Mouse (Mus musculus): ENCODE measurements around the gene Dse. TPM values are rescaled to one million over a fixed set of nuclear protein-coding genes. Genes with fewer than 3 reads are reported as not detected.

Gene Dse
- polyA plus RNA-seq, 1 experiment from 2014 or later, result 39.0 TPM

- Histone ChIP-seq H3K4me1 (no peaks in the 10 kb centered on the region), H3K4me3 (no peak overlapping the region), H3K9ac (no peak overlapping the region), H3K27me3 (no peaks in the 10 kb centered on the region), H3K27ac (no peak overlapping the region), H3K9me3 (no peaks in the 10 kb centered on the region), H3K4me2 (no peak overlapping the region), H3K36me3 (peaks cover 7% of the 10 kb centered on the region)
- no peak for ATAC-seq (ENCODE audit: insufficient number of reproducible peaks, low FRiP score, low TSS enrichment, low read depth)
- 83% methylated on average over 2 of the region's 2 CpGs for WGBS
Measured at GRCm38 (mm10) chr10:34166971-34167370, 40.5 kb downstream of the Dse start.

- ATAC-seq (ENCODE audit: insufficient number of reproducible peaks, low FRiP score, low TSS enrichment, low read depth), result no peak
- H3K4me3 ChIP-seq, result no peak overlapping the region
- H3K9me3 ChIP-seq, result no peaks in the 10 kb centered on the region
- no peak overlapping the region for H3K9ac ChIP-seq
- H3K27me3 ChIP-seq, result no peaks in the 10 kb centered on the region
- peaks cover 35% of the 10 kb centered on the region for H3K36me3 ChIP-seq
- H3K27ac ChIP-seq, result no peak overlapping the region
- WGBS, result 67% methylated on average over 12 of the region's 12 CpGs
- H3K4me1 ChIP-seq, result no peaks in the 10 kb centered on the region
- H3K4me2 ChIP-seq, result no peak overlapping the region
Measured at GRCm38 (mm10) chr10:34155796-34156554, 51.5 kb downstream of the Dse start.

- no peak overlapping the region for H3K27ac ChIP-seq
- 0 out of 2 replicates have a peak, but pooled peaks cover 3% of the 10 kb centered on the region for H3K4me1 ChIP-seq
- peaks cover 23% of the 10 kb centered on the region for H3K36me3 ChIP-seq
- no peaks in the 10 kb centered on the region for H3K9me3 ChIP-seq
- H3K4me3 ChIP-seq, result no peak overlapping the region
- no peak for ATAC-seq (ENCODE audit: insufficient number of reproducible peaks, low FRiP score, low TSS enrichment, low read depth)
- H3K9ac ChIP-seq, result no peak overlapping the region
- WGBS, result 70% methylated on average over 3 of the region's 3 CpGs
- H3K27me3 ChIP-seq, result no peaks in the 10 kb centered on the region
- no peak overlapping the region for H3K4me2 ChIP-seq
Measured at GRCm38 (mm10) chr10:34151827-34152226, 55.7 kb downstream of the Dse start.

GRCm38 (mm10) chr10:34150454-34150853 lies 57.1 kb downstream of the Dse start:
- 45% methylated on average over 6 of the region's 6 CpGs for whole genome bisulfite sequencing
- no peak overlapping the region for H3K9ac ChIP-seq
- H3K27me3 ChIP-seq, result no peaks in the 10 kb centered on the region
- H3K9me3 ChIP-seq, result no peaks in the 10 kb centered on the region
- H3K27ac ChIP-seq, result peak overlapping the region; percentile 27
- H3K4me3 ChIP-seq, result no peak overlapping the region
- no peak for ATAC-seq (ENCODE audit: insufficient number of reproducible peaks, low FRiP score, low TSS enrichment, low read depth)
- H3K4me2 ChIP-seq, result no peak overlapping the region
- H3K4me1 ChIP-seq, result 0 out of 2 replicates have a peak, but pooled peaks cover 3% of the 10 kb centered on the region
- H3K36me3 ChIP-seq, result peaks cover 20% of the 10 kb centered on the region

- Histone ChIP-seq H3K27me3 (no peaks in the 10 kb centered on the region), H3K4me1 (0 out of 2 replicates have a peak, but pooled peaks cover 3% of the 10 kb centered on the region), H3K4me2 (no peak overlapping the region), H3K9ac (no peak overlapping the region), H3K27ac (no peak overlapping the region), H3K4me3 (no peak overlapping the region), H3K36me3 (peaks cover 20% of the 10 kb centered on the region), H3K9me3 (no peaks in the 10 kb centered on the region)
- 45% methylated on average over 3 of the region's 3 CpGs for WGBS
- ATAC-seq (ENCODE audit: insufficient number of reproducible peaks, low FRiP score, low TSS enrichment, low read depth), result no peak
Measured at GRCm38 (mm10) chr10:34149772-34150171, 57.7 kb downstream of the Dse start.

- no peak overlapping the region for H3K27ac ChIP-seq
- ATAC-seq (ENCODE audit: insufficient number of reproducible peaks, low FRiP score, low TSS enrichment, low read depth), result no peak
- WGBS, result 87% methylated on average over 2 of the region's 2 CpGs
- no peak overlapping the region for H3K4me3 ChIP-seq
- H3K4me1 ChIP-seq, result no peaks in the 10 kb centered on the region
- no peak overlapping the region for H3K4me2 ChIP-seq
- H3K9me3 ChIP-seq, result no peaks in the 10 kb centered on the region
- no peaks in the 10 kb centered on the region for H3K27me3 ChIP-seq
- H3K36me3 ChIP-seq, result no peaks in the 10 kb centered on the region
- H3K9ac ChIP-seq, result no peak overlapping the region
Measured at GRCm38 (mm10) chr10:34141693-34142092, 65.8 kb downstream of the Dse start.

- Histone ChIP-seq H3K27ac (no peak overlapping the region), H3K4me1 (no peaks in the 10 kb centered on the region), H3K4me2 (no peak overlapping the region), H3K36me3 (no peaks in the 10 kb centered on the region), H3K4me3 (no peak overlapping the region), H3K9me3 (no peaks in the 10 kb centered on the region), H3K9ac (no peak overlapping the region), H3K27me3 (no peaks in the 10 kb centered on the region)
- 53% methylated on average over 4 of the region's 4 CpGs for WGBS
- no peak for ATAC-seq (ENCODE audit: insufficient number of reproducible peaks, low FRiP score, low TSS enrichment, low read depth)
Measured at GRCm38 (mm10) chr10:34139768-34140167, 67.7 kb downstream of the Dse start.

GRCm38 (mm10) chr10:34138027-34138426 lies 69.5 kb downstream of the Dse start:
- Histone ChIP-seq H3K4me1 (no peaks in the 10 kb centered on the region), H3K36me3 (no peaks in the 10 kb centered on the region), H3K27me3 (no peaks in the 10 kb centered on the region), H3K4me3 (no peak overlapping the region), H3K9me3 (no peaks in the 10 kb centered on the region), H3K27ac (no peak overlapping the region), H3K4me2 (no peak overlapping the region), H3K9ac (no peak overlapping the region)
- WGBS, result 54% methylated on average over 6 of the region's 6 CpGs
- ATAC-seq (ENCODE audit: insufficient number of reproducible peaks, low FRiP score, low TSS enrichment, low read depth), result no peak

- no peak overlapping the region for H3K4me2 ChIP-seq
- ATAC-seq (ENCODE audit: insufficient number of reproducible peaks, low FRiP score, low TSS enrichment, low read depth), result no peak
- no peak overlapping the region for H3K9ac ChIP-seq
- no peaks in the 10 kb centered on the region for H3K36me3 ChIP-seq
- H3K4me1 ChIP-seq, result no peaks in the 10 kb centered on the region
- no peaks in the 10 kb centered on the region for H3K9me3 ChIP-seq
- no peaks in the 10 kb centered on the region for H3K27me3 ChIP-seq
- 27% methylated on average over 6 of the region's 6 CpGs for WGBS
- H3K27ac ChIP-seq, result no peak overlapping the region
- no peak overlapping the region for H3K4me3 ChIP-seq
Measured at GRCm38 (mm10) chr10:34136432-34136831, 71.1 kb downstream of the Dse start.

- H3K27me3 ChIP-seq, result no peaks in the 10 kb centered on the region
- no peaks in the 10 kb centered on the region for H3K36me3 ChIP-seq
- H3K4me2 ChIP-seq, result no peak overlapping the region
- WGBS, result 56% methylated on average over 2 of the region's 2 CpGs
- no peak overlapping the region for H3K27ac ChIP-seq
- H3K4me3 ChIP-seq, result no peak overlapping the region
- ATAC-seq (ENCODE audit: insufficient number of reproducible peaks, low FRiP score, low TSS enrichment, low read depth), result no peak
- H3K9ac ChIP-seq, result no peak overlapping the region
- H3K4me1 ChIP-seq, result peaks cover 14% of the 10 kb centered on the region; the same call in 1 of the 2 replicates
- no peaks in the 10 kb centered on the region for H3K9me3 ChIP-seq
Measured at GRCm38 (mm10) chr10:34131356-34131755, 76.2 kb downstream of the Dse start.

GRCm38 (mm10) chr10:34128391-34128790 lies 79.1 kb downstream of the Dse start:
- H3K9ac ChIP-seq, result no peak overlapping the region
- WGBS, result 69% methylated on average over 6 of the region's 6 CpGs
- no peaks in the 10 kb centered on the region for H3K36me3 ChIP-seq
- H3K4me2 ChIP-seq, result no peak overlapping the region
- no peak overlapping the region for H3K4me3 ChIP-seq
- ATAC-seq (ENCODE audit: insufficient number of reproducible peaks, low FRiP score, low TSS enrichment, low read depth), result no peak
- peaks cover 14% of the 10 kb centered on the region; the same call in 1 of the 2 replicates for H3K4me1 ChIP-seq
- H3K27me3 ChIP-seq, result no peaks in the 10 kb centered on the region
- no peaks in the 10 kb centered on the region for H3K9me3 ChIP-seq
- H3K27ac ChIP-seq, result no peak overlapping the region

- H3K9ac ChIP-seq, result peak within 1 kb of the TSS; percentile 50
- H3K4me2 ChIP-seq, result peak within 1 kb of the TSS; percentile 87
- no peaks in the 10 kb centered on the region for H3K9me3 ChIP-seq
- peaks cover 14% of the 10 kb centered on the region; the same call in 1 of the 2 replicates for H3K4me1 ChIP-seq
- 14% methylated on average over 44 of the region's 44 CpGs for WGBS
- no peak within 1 kb of the TSS for H3K27ac ChIP-seq
- peak within 1 kb of the TSS; percentile 53 for H3K4me3 ChIP-seq
- ATAC-seq (ENCODE audit: insufficient number of reproducible peaks, low FRiP score, low TSS enrichment, low read depth), result 0 out of 2 replicates have a peak, but pooled peaks have one; percentile 24
- no peaks in the 10 kb centered on the region for H3K36me3 ChIP-seq
- H3K27me3 ChIP-seq, result no peaks in the 10 kb centered on the region
Measured at GRCm38 (mm10) chr10:34127392-34128378, 79.8 kb downstream of the Dse start, which contains the start of gene Calhm6. Calhm6 (minus strand) TSS chr10:34127984.
